Mouse (Mus musculus) lung, postnatal 0 days (tissue): ENCODE measurements around the gene Dennd1a. TPM values are rescaled to one million over a fixed set of nuclear protein-coding genes. Genes with fewer than 3 reads are reported as not detected.

Experiments
- ATAC-seq: fragments of 200-750 bp; cut with Nextera tagmentation; 2 replicates; pipeline ENCODE4 v1.8.0; 2017; ENCODE audit warnings: moderate library complexity
- DNase-seq: peaks from one replicate; pipeline ENCODE4 v3.0.0-alpha.2; 2016; ENCODE audit warnings: low spot score
- H3K27ac ChIP-seq: fragments of 300-500 bp; sonication (generic); 2 replicates; pipeline ENCODE4 v1.5.1; 2014; ENCODE audit warnings: antibody characterized with exemption, mild to moderate bottlenecking, low read length, mixed read lengths
- H3K27me3 ChIP-seq: fragments of 300-500 bp; sonication (generic); replicated peaks from 2 replicates; pipeline ENCODE4 v1.6.1; 2014; ENCODE audit warnings: low read length, mixed read lengths; ENCODE audit not compliant: insufficient read depth
- H3K36me3 ChIP-seq: fragments of 300-500 bp; sonication (generic); 2 replicates; pipeline ENCODE4 v1.6.1; 2014; ENCODE audit warnings: low read length, mixed read lengths; ENCODE audit not compliant: insufficient read depth
- H3K4me1 ChIP-seq: fragments of 300-500 bp; sonication (generic); 2 replicates; pipeline ENCODE4 v1.6.1; 2014; ENCODE audit warnings: antibody characterized with exemption, low read depth, low read length, mixed read lengths; ENCODE audit not compliant: insufficient read depth
- H3K4me2 ChIP-seq: fragments of 300-500 bp; sonication (generic); replicated peaks from 2 replicates; pipeline ENCODE4 v1.6.1; 2014; ENCODE audit warnings: low read depth, mild to moderate bottlenecking, low read length, moderate library complexity, mixed read lengths
- H3K4me3 ChIP-seq: fragments of 300-500 bp; sonication (generic); 2 replicates; pipeline ENCODE4 v1.5.1; 2014; ENCODE audit warnings: low read depth, low read length
- H3K9ac ChIP-seq: fragments of 300-500 bp; sonication (generic); replicated peaks from 2 replicates; pipeline ENCODE4 v1.6.1; 2014; ENCODE audit warnings: low read depth, mild to moderate bottlenecking
- H3K9me3 ChIP-seq: fragments of 300-500 bp; sonication (generic); 2 replicates; pipeline ENCODE4 v1.6.1; 2016; ENCODE audit warnings: low read length, mixed read lengths
- CTCF ChIP-seq: IDR thresholded peaks from 2 replicates; pipeline ENCODE4 v1.5.1; 2016; ENCODE audit warnings: antibody characterized with exemption, mild to moderate bottlenecking
- EP300 ChIP-seq: IDR thresholded peaks from 2 replicates; pipeline ENCODE4 v1.6.1; 2016; ENCODE audit warnings: antibody characterized with exemption, mild to moderate bottlenecking, control low read depth
- WGBS: fragments of 180-500 bp; shearing (Covaris S2); extraction: QIAGEN DNeasy Blood & Tissue Kit; methylation state at CpG from one replicate; pipeline ENCODE4 v1.1.7; 2014; 5-methylcytosine and 5-hydroxymethylcytosine counted together
- polyA plus RNA-seq: library from polyadenylated mRNA; unstranded; fragments of >200 nt; fragmentation: Nextera tagmentation; extraction: Ambion mirVana; gene quantifications from 2 replicates; pipeline ENCODE4 v1.2.1, GENCODE M21; 2015

Gene Dennd1a
- polyA plus RNA-seq, 1 experiment from 2014 or later = 4.4 TPM

- WGBS = 79% methylated on average over 3 of the region's 3 CpGs
- Histone ChIP-seq H3K27ac (no peak overlapping the region), H3K4me2 (no peak overlapping the region), H3K9ac (no peak overlapping the region), H3K4me3 (no peak overlapping the region), H3K4me1 (no peaks in the 10 kb centered on the region), H3K27me3 (no peaks in the 10 kb centered on the region), H3K9me3 (no peaks in the 10 kb centered on the region), H3K36me3 (no peaks in the 10 kb centered on the region)
- TF ChIP-seq EP300 (no peak), CTCF (no peak)
- DNase-seq = no peak
- ATAC-seq = no peak
Measured at GRCm38 (mm10) chr2:37989091-37989490, 298.1 kb downstream of the Dennd1a start.

GRCm38 (mm10) chr2:37988301-37988700 lies 298.9 kb downstream of the Dennd1a start:
- TF ChIP-seq CTCF (no peak), EP300 (no peak)
- no peak overlapping the region for H3K9ac ChIP-seq
- ATAC-seq = no peak

GRCm38 (mm10) chr2:37985690-37986222 lies 301.4 kb downstream of the Dennd1a start:
- no peak overlapping the region for H3K4me3 ChIP-seq
- H3K27me3 ChIP-seq = no peaks in the 10 kb centered on the region
- no peaks in the 10 kb centered on the region for H3K36me3 ChIP-seq
- H3K4me2 ChIP-seq = no peak overlapping the region
- H3K4me1 ChIP-seq = no peaks in the 10 kb centered on the region
- H3K9ac ChIP-seq = no peak overlapping the region
- no peak for DNase-seq
- WGBS = 46% methylated on average over 5 of the region's 5 CpGs
- no peaks in the 10 kb centered on the region for H3K9me3 ChIP-seq
- TF ChIP-seq EP300 = no peak
- no peak for TF ChIP-seq CTCF
- no peak for ATAC-seq
- H3K27ac ChIP-seq = no peak overlapping the region

More at GRCm38 (mm10) chr2:37988301-37988700, 298.9 kb downstream of the Dennd1a start:
- Histone ChIP-seq H3K27me3 (no peaks in the 10 kb centered on the region), H3K4me2 (no peak overlapping the region), H3K4me3 (no peak overlapping the region), H3K9me3 (no peaks in the 10 kb centered on the region), H3K36me3 (no peaks in the 10 kb centered on the region), H3K27ac (no peak overlapping the region), H3K4me1 (no peaks in the 10 kb centered on the region)
- 81% methylated on average over 1 of the region's 1 CpGs for WGBS
- no peak for DNase-seq

DNA sequence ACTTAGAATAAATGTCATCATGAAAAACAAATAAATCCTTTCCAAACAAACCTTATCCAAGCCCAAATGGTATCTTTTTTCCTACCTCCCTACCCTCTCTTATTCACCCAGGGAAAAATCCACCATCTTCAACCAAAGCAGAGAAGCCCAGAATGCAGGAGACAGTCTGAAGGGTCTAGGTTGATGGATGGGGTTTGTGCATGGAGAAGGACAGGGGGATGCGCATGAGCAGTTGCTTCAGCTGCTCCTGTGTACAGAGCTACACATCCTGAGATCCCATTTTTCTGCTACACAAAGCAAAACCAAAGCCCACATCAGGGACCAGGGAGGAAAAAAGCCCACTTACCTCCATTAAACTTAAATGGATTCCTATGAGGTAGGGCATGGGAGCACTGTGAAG lies 304.5 kb downstream of the Dennd1a start:
- 100% methylated on average over 1 of the region's 1 CpGs for WGBS
- no peak overlapping the region for H3K9ac ChIP-seq
- no peak overlapping the region for H3K4me2 ChIP-seq
- ATAC-seq (no peak), DNase-seq (no peak)
- no peaks in the 10 kb centered on the region for H3K36me3 ChIP-seq
- H3K9me3 ChIP-seq = no peaks in the 10 kb centered on the region
- no peaks in the 10 kb centered on the region for H3K27me3 ChIP-seq
- no peaks in the 10 kb centered on the region for H3K4me1 ChIP-seq
- H3K4me3 ChIP-seq = no peak overlapping the region
- H3K27ac ChIP-seq = no peak overlapping the region
- TF ChIP-seq EP300 (no peak), CTCF (no peak)

GRCm38 (mm10) chr2:37981562-37982403 lies 305.4 kb downstream of the Dennd1a start:
- Histone ChIP-seq H3K4me3 (no peak overlapping the region), H3K27ac (no peak overlapping the region), H3K9ac (no peak overlapping the region), H3K36me3 (no peaks in the 10 kb centered on the region), H3K4me2 (no peak overlapping the region), H3K27me3 (no peaks in the 10 kb centered on the region), H3K9me3 (no peaks in the 10 kb centered on the region), H3K4me1 (no peaks in the 10 kb centered on the region)
- 55% methylated on average over 15 of the region's 15 CpGs for WGBS
- no peak for DNase-seq
- ATAC-seq = no peak
- TF ChIP-seq CTCF (no peak), EP300 (no peak)

- ATAC-seq = no peak
- no peaks in the 10 kb centered on the region for H3K9me3 ChIP-seq
- H3K4me3 ChIP-seq = no peak overlapping the region
- no peaks in the 10 kb centered on the region; the same call in 1 of the 2 replicates for H3K4me1 ChIP-seq
- H3K36me3 ChIP-seq = no peaks in the 10 kb centered on the region
- no peak overlapping the region for H3K27ac ChIP-seq
- DNase-seq = no peak
- TF ChIP-seq CTCF = no peak
- TF ChIP-seq EP300 = no peak
- H3K4me2 ChIP-seq = no peak overlapping the region
- no peak overlapping the region for H3K9ac ChIP-seq
- H3K27me3 ChIP-seq = no peaks in the 10 kb centered on the region
- 92% methylated on average over 3 of the region's 3 CpGs for WGBS
Measured at GRCm38 (mm10) chr2:37974201-37974600, 313.0 kb downstream of the Dennd1a start.
